Mouse (Mus musculus) kidney, adult 8-10 months (tissue): ENCODE measurements around the gene Gpr50.

Experiments
- DNase-seq, 2 experiments: peaks; one replicate each; pipeline ENCODE4 v3.0.0; 2022

Gpr50 gene

GRCm38 (mm10) chrX:71663374-71663773 lies at the start of gene Gpr50:
Gene Gpr50 (plus strand): TSS chrX:71663667.
- DNase-seq = no peak

GRCm38 (mm10) chrX:71622286-71622685 lies 41.2 kb upstream of the Gpr50 start:
- DNase-seq = no peak

- peak in 1 of 2 experiments; percentile 18 for DNase-seq
Observed at GRCm38 (mm10) chrX:71623843-71624242, 39.6 kb upstream of the Gpr50 start.

GRCm38 (mm10) chrX:71628306-71628705 lies 35.2 kb upstream of the Gpr50 start:
- peak in 1 of 2 experiments; percentile 36 for DNase-seq

- no peak for DNase-seq
Observed at GRCm38 (mm10) chrX:71630709-71631108, 32.8 kb upstream of the Gpr50 start.

GRCm38 (mm10) chrX:71631130-71631529 lies 32.3 kb upstream of the Gpr50 start:
- no peak for DNase-seq

GRCm38 (mm10) chrX:71647958-71648357 lies 15.5 kb upstream of the Gpr50 start:
- DNase-seq = peak; percentile 28 to 53

GRCm38 (mm10) chrX:71648434-71648833 lies 15.0 kb upstream of the Gpr50 start:
- no peak for DNase-seq

GRCm38 (mm10) chrX:71648848-71649454 lies 14.5 kb upstream of the Gpr50 start:
- peak; percentile 11 to 31 for DNase-seq

GRCm38 (mm10) chrX:71649993-71650392 lies 13.5 kb upstream of the Gpr50 start:
- no peak for DNase-seq

- DNase-seq = no peak
Observed at GRCm38 (mm10) chrX:71661794-71662193, 1.7 kb upstream of the Gpr50 start.

- no peak for DNase-seq
Observed at GRCm38 (mm10) chrX:71663871-71664687, 612 bp downstream of the Gpr50 start.

GRCm38 (mm10) chrX:71664688-71665026 lies 1.2 kb downstream of the Gpr50 start:
- DNase-seq = no peak

- no peak for DNase-seq
Observed at GRCm38 (mm10) chrX:71670254-71670653, 6.8 kb downstream of the Gpr50 start.

GRCm38 (mm10) chrX:71700817-71701469 lies 37.5 kb downstream of the Gpr50 start:
- no peak for DNase-seq
